Mouse (Mus musculus): Measurements from ENCODE around the gene Rufy1. TPM values are rescaled to one million over a fixed set of nuclear protein-coding genes. Genes with fewer than 3 reads are reported as not detected.

The Rufy1 gene
- polyA plus RNA-seq, 1 experiment = 27.8 TPM

- no peak for DNase-seq (ENCODE audit: low read depth)
Measured at GRCm38 (mm10) chr11:50426056-50426455, 4.9 kb downstream of the Rufy1 start.

- no peak for DNase-seq (ENCODE audit: low read depth)
Measured at GRCm38 (mm10) chr11:50421934-50422780, 8.8 kb downstream of the Rufy1 start.

DNA sequence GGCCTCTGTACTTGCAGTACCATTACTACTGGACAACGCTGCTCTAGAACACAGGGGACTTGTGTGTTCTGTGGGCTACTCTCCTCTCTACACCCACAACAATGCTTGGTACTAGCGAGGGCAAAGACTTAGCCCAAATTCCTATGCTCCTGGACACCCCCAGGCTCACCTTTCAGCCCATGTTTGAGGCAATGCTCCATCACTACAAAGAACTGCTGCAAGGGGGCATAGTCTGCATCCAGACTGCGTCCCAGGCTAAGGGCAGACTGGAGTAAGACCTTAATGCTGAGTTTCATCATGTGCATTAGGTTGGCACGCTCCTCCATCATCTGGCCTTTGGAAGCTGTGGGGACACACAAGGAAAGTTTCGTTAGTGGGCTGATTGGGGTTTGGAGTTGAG lies 9.5 kb downstream of the Rufy1 start:
- no peak for DNase-seq (ENCODE audit: low read depth)

GRCm38 (mm10) chr11:50417856-50418255 lies 13.1 kb downstream of the Rufy1 start:
- no peak for DNase-seq (ENCODE audit: low read depth)

DNA sequence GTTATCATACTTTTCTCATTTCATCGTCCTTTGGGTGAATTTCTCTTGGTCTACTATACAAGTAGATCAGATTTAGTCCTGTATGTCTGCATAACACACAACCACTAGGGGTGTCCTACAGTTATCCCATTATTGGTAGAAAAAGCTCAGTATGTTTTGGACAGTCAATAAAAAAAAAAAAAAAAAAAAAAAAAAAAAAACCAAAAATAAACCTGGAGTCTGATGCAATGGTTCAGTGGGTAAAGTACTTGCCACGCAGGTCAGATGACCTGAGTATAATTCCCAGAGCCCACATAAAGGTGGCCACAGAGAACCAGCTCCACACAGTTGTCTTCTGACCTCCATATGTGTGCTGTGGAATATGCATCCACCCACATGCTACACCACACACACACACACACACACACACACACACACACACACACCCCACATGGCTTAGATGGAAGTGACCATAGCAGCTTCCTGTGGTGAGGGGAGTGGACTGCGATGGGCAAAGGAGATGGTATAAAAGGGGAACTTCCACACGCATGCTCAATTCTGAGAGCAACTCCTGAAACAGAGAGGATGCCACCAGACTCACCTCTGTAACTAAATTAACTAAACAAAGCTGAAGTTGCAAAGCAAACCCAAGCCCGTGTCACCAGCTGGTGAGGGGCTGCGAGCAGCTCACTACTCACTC lies 15.2 kb downstream of the Rufy1 start:
- no peak for DNase-seq (ENCODE audit: low read depth)

DNA sequence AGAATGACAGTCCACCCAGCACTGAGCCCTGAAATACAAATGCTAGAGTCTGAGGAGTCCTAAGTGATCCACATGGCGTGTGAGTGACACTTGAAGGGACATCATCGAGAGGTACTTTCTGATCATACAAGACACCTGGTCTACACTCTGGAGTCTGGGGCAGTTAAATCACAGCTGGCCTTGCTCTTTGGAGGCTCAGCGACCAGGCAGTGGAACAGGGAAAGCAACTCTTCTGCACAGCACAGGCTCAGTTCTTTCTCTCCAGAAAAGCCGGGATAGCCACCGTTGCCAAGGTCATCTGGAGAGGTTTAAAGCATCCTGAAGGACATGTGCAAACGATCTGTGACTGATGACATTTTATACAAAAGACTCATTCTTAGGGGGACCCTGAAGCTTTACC lies 23.7 kb downstream of the Rufy1 start:
- DNase-seq (ENCODE audit: low read depth) = no peak

- no peak for DNase-seq (ENCODE audit: low read depth)
Measured at GRCm38 (mm10) chr11:50403367-50404014, 27.4 kb downstream of the Rufy1 start.

DNA sequence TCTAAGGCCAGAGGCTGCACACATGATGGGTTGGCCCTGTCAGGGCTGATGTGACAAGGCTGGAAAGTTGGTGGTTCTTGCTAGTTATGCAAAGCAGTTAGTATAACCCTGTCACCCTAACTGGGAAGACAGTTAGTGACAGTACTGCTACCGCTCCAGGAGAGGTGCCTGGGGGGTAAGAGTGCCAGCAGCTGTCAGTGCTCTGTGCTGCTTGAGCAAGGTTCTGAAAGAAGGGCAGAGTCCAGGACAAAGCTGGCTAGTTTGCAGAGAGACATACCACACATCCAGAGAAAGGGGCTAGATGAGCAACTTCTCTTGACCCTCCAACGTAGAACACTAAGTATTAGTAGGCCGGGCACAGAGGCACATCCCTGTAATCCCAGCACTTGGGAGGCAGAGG lies 28.4 kb downstream of the Rufy1 start:
- no peak for DNase-seq (ENCODE audit: low read depth)

DNA sequence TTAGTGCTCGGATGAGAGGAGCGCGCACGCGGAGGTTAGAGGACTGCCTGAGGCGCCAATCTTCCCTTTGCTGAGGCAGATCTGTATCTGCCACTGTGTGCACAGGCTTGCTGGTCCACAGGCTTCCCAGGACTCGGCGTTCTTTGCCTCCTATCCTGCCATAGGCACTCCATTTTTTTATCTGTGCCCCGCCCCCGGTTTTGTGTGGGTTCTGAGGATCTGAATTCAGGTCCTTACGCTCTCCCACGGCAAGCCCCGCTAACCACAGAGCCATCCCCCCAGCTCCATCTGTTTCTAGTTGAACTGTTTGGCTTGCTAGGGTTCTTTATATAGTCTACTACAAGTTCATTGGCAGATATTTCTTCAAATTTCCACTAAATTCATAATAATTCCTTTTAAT lies 32.1 kb downstream of the Rufy1 start:
- no peak for DNase-seq (ENCODE audit: low read depth)

- no peak for DNase-seq (ENCODE audit: low read depth)
Measured at GRCm38 (mm10) chr11:50397316-50397715, 33.6 kb downstream of the Rufy1 start.

GRCm38 (mm10) chr11:50396766-50397307 lies 34.1 kb downstream of the Rufy1 start:
- DNase-seq (ENCODE audit: low read depth) = no peak

DNA sequence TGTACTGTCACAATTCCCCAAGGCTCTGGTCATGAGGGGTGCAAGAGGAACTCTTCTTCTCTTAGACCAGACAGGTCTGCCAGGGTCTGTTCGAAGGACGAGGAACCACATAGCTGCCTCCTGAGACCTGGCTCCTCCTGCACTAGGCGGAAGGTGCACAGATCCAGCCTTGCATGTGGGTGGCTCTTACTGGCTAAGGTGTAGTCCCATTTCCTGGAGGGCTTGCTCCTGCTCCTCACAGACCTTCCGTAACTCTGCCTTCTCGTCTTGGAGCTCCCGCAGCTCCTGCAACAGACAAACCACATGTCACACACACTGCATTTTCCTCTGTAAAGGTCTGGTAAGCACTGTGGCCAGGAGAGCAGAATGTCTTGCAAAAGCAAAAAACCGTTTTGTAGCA lies 36.2 kb downstream of the Rufy1 start:
- DNase-seq (ENCODE audit: low read depth) = no peak

DNA sequence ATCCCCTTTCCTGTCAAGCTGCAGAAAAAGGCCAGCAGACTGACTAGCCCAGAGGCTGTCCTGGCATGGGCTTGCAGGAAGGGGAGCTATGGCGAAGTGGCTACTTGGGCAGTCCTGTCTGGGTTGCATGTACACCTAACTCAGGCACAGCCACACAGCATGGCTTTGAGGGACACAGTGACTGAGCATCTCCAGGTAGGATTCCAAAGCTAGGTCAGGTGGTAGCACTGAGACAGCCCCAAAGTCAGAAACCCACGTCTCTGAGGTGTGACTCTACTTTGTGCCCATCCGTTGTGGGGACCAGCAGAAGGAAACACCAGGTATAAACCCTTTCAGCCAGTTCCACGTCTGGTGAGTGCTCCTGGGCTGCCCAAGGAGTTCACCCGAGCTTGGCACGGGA lies 37.6 kb downstream of the Rufy1 start:
- no peak for DNase-seq (ENCODE audit: low read depth)

GRCm38 (mm10) chr11:50391272-50391960 lies 39.5 kb downstream of the Rufy1 start:
- no peak for DNase-seq (ENCODE audit: low read depth)

DNA sequence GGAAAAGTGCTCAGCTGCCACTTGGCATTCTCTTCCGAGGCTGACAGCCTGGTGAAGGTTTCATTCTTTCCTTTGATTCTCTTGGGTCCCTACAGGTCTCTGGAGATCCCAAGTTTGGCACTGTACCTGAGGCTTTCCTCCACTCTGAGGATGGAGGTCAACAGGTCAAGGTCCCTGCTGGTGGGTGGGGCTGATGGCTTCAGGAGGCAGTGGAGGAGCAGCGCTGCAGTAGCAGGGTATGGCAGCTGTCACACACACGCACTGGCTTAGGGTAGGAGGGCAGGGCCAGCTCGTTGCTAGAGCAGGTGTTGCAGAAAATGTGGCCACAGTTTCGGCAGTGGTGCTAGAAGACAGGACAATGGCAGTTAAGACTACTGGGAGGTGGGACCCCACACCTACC lies 41.3 kb downstream of the Rufy1 start:
- DNase-seq (ENCODE audit: low read depth) = no peak

GRCm38 (mm10) chr11:50389011-50389410 lies 41.9 kb downstream of the Rufy1 start:
- DNase-seq (ENCODE audit: low read depth) = no peak

- no peak for DNase-seq (ENCODE audit: low read depth)
Measured at GRCm38 (mm10) chr11:50388217-50388929, 42.6 kb downstream of the Rufy1 start.

DNA sequence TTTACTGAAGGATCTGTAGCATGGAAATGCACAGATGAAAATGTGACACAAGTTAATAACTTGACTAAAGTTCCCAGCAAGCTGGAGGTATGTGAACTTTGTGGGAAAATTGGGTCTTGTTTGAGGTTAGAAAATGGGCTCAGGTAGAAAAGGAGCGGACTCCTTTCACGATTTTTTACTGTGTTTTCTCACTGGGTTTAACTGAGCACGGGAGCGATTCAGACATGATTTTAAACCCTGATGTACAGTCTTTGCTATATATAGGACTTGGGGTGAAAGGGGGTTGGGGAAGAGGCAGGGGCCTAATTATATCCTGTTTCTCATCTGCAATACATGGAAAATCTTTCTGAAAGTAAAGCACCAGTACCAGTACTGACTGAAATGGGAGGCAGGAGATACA lies 43.2 kb downstream of the Rufy1 start:
- DNase-seq (ENCODE audit: low read depth) = no peak

DNA sequence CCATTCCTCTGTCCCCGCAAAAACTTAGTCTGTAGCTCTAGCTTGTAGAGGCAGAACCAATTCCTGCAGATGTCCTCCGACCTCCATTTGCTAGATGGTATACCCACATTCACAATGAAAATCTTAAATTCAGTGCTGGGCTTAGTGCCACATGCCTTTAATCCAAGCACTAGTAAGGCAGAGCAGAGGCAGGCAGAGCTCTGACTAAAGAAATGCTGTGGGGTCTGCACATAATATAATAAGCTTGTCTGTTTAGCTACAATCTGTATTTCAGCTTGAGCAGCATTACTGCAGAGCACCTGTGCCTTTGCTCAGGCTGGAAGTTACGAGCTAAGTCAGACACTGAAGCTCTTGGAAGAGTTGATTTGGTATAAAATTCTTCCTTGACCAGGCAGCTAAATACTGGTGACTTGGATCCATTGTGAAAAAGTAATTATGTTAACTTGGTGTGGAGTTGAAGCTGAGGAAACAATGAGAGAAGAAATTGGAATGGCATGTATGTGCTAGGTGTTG lies 43.7 kb downstream of the Rufy1 start:
- no peak for DNase-seq (ENCODE audit: low read depth)

- no peak for DNase-seq (ENCODE audit: low read depth)
Measured at GRCm38 (mm10) chr11:50381311-50381710, 49.6 kb downstream of the Rufy1 start.

Data from gonadal fat pad, adult 2 months (tissue).